Mouse (Mus musculus) ES-CJ7 (cell line): ENCODE data around the gene Fbp1.
A peak's percentile ranks its signal among the peaks of the same experiment; 100 is the strongest.
"Not testable (repeated sequence)": the region's sequence is repeated elsewhere in the genome, so short reads cannot be mapped to it uniquely, and the experiment has no call there.

Source experiments
- DNase-seq: peaks from one replicate; pipeline ENCODE4 v3.0.0; 2011; ENCODE audit warnings: low read depth, low spot score

Gene Fbp1

GRCm38 (mm10) chr13:62887712-62888441 is at the start of gene Fbp1:
TSS of gene Fbp1 (minus strand) at chr13:62888282.
- peak; percentile 33 for DNase-seq

DNA sequence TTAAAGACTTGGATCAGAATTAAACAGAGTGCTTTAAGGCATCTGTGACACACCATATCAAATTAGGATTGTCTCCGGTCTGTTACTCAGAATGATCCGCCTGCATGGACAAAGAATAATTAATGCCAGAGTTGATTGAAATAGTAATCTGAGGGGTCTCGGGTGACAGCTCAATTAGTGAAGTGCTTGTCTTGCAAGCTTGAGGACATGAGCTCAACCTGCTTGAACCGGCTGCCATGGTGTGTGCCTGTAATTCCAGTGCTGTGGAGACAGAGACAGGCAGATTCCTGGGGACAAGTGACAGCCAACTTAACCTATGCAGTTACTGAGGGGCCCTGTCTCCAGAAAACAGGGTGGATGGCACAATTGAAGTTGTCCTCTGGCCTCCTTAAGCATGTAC is 44.4 kb upstream of the Fbp1 start:
- no peak for DNase-seq

DNA sequence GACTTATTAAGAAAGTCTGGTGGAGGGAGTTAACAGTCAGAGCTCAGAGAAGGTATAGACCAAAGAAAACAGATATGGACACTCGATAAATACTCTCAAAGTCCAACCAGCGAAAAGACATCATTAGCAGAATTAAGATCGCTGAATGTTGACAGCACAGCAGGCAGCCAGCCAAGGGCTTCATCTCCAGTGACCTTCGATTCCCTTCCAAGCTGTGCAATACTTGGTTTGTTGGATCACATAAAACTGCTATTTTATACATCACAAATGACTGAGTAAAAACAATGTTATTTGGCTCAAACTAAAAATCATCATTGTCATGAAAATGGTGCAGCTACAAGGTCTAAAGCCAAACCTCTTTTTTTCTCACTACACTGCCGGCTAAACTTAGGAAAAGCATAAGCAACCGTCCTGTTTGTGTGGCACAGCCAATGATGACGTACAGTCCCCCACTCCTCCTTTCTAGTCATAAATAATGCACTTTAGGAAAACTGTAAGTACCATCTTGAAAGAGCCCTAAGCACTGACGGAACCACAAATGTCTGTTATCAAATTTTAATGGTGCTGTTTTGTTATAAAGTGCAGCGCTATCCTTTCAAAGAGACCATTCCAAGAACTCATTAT is 41.8 kb upstream of the Fbp1 start:
- no peak for DNase-seq

DNA sequence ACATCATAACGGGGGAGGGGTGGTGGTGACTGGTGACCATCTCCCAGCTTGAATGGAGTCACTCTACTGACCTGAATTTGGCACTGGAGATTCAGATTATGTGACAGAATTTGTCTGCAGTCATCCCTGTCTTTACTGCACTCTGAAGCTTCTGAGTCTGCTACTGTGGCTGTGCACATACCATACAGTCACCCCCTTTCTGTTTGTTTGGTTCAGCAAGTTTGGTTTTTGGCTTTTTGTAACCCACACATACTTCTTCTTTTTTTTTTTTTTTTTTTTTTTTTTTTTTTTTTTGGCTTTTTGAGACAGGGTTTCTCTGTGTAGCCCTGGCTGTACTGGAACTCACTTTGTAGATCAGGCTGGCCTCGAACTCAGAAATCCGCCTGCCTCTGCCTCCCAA is 41.1 kb upstream of the Fbp1 start:
- not testable (repeated sequence) for DNase-seq

DNA sequence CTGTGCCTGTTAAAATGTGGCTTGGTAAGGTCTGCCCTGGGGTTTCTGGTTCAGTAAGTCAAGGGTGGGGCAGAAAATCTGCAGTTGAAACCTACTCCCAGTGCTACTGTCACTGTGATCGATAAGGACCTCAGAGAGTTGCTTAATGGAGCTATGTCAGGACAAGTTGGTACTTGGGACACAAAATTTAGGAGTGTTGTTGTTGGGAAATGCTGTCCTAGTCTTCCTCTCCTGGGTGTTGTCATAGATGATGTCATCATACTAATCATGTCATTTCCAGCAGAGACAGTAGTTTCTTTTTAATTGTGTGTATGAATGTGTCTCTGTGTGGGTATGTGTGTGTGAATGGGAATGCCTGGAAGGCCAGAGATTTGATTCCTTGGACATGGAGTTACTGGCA is 39.4 kb upstream of the Fbp1 start:
- no peak for DNase-seq

- peak; percentile 39 for DNase-seq
Observed at GRCm38 (mm10) chr13:62926479-62926878, 38.4 kb upstream of the Fbp1 start.

GRCm38 (mm10) chr13:62923182-62923581 is 35.1 kb upstream of the Fbp1 start:
- no peak for DNase-seq

GRCm38 (mm10) chr13:62922645-62923044 is 34.6 kb upstream of the Fbp1 start:
- DNase-seq, result no peak

- DNase-seq, result peak; percentile 58
Observed at GRCm38 (mm10) chr13:62919647-62920341, 31.7 kb upstream of the Fbp1 start.

- no peak for DNase-seq
Observed at GRCm38 (mm10) chr13:62917416-62918110, 29.5 kb upstream of the Fbp1 start.

DNA sequence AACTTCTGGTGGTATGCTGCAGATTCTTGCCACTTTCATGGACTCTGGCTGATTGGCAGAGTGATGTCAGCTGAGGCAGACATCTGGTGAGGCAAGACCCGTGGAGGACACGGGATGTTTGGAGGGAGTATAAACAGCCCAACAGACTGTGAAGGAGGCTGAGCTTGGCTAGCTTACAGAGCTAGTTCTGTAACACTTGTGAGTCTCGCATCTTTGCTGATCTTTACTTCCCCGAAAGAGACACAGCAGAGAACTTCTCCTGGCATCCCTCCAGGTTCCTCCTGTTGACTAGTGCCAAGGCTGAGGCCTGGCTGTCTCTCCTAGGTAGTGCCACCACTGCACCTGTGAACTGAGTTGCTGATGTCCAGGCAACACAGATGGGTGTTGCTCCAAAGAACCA is 28.6 kb upstream of the Fbp1 start:
- DNase-seq, result no peak

- DNase-seq, result no peak
Observed at GRCm38 (mm10) chr13:62911575-62911974, 23.5 kb upstream of the Fbp1 start.

GRCm38 (mm10) chr13:62910206-62910605 is 22.1 kb upstream of the Fbp1 start:
- no peak for DNase-seq

DNA sequence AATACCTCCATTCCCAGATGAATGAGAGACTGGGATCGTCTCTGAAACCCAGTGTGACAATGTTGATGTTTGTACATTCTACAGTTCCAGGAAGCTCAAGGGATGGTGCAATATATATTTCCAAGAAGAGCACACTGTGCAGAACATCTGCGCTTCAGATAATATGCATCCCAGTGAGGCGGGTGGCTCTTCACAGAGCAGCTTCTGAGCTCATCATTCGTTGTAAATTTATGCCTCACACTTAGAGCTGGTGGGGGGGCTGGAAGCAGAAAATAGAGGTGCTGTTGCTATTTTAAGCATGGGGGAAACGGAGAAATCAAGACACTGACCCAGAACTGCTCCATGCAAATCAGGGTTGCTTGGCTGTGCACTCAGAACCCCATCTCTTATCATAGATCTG is 21.7 kb upstream of the Fbp1 start:
- no peak for DNase-seq

DNA sequence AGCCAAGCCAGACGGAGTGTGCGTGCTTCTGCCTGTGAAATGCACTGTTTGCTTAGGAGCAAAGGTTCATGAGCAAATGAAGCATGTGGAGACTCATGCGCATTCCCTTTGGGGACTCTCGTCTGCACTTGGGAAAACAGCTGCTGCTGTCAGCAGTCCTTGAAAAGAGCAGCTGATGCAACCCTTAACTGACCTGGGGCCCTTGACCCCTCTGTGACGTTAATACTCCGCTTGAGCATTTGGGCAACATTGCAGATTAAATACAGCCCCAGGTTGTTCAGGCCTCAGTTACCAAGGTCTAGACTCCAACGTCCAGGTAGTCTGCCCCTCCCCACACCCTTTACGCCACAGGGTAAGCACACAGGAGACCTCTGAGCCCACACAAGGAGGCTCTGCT is 20.1 kb upstream of the Fbp1 start:
- no peak for DNase-seq

- DNase-seq, result no peak
Observed at GRCm38 (mm10) chr13:62907527-62908162, 19.6 kb upstream of the Fbp1 start.

- no peak for DNase-seq
Observed at GRCm38 (mm10) chr13:62901139-62901538, 13.1 kb upstream of the Fbp1 start.

DNA sequence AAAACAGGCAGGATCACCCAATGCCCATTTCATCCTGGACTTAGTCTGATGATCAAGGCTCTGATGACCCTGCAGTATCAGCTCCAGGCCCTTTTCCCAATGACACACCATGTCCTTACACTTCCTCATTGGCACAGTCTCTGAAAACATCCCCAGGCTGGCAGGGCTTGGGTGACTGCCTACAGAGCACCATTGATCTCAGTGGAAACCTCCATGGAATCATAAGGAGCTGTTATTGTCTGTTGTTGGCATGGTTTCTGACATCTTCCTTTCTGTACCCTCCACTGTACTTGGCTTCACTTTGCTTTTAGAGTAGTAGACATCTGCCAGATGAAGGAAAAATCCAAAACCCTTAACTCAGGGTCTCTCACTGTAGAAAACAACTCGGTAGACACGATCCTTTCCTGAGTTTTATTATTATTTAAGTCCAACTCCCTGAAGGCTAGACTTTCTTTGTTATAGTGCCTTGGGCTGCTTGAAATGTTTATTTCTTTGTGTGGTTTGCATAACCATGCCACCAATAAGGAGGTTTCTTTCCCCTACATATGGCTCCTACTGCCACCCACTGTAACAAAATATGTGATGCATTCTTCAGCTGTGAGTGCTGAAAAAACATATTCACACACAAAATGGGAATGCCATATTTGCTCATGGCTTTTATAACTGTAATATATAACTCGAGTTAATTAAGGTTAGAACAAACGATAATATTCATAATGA is 10.0 kb upstream of the Fbp1 start:
- no peak for DNase-seq

- DNase-seq, result no peak
Observed at GRCm38 (mm10) chr13:62893044-62893842, 5.2 kb upstream of the Fbp1 start.

DNA sequence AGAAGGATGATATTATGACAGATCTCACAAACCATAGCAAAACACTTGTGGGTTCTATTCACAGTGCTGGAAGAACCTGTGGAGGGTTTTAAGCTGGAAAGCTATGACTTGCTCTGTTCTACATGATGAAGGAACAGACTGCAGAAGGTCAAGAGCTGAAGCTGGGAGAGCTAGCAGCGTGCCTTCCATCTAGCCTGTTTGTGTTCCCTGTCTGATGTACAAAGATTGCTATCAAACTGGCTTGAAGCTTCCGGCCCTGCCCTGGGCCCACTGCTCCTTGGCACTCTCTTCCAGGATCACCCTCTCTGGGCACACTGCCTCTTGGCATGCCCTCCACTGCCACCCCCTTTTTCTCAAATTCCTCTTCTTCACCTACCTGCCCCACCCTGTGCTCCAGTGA is 1.2 kb upstream of the Fbp1 start:
- no peak for DNase-seq
